In genomic region chr19:10108129-10108528, GRCm38 (mm10) we compare ENCODE assay signal across 25 mouse cellular contexts.
"Had no signal": no experiment of that assay in that cellular context is flagged by ENCODE, and none has a peak within 500 bp of the region (broad histone marks: within the 10 kb centered on the region; RNA-seq: fewer than 3 reads in every experiment).

No protein-coding gene starts in this region.

- DNase-seq: gastrocnemius, postnatal 14 days; gastrocnemius, postnatal 36 days; heart, adult 2 months; heart, postnatal 14 days; heart, postnatal 36 days; kidney, adult 18-20 months; kidney, adult 8-10 months; kidney, postnatal 10 days; kidney, postnatal 25 days; kidney, postnatal 4 days; liver, embryonic 13.5 days had no signal

- H3K4me1 ChIP-seq: heart, embryonic 13.5 days; heart, embryonic 15.5 days; hindbrain, embryonic 13.5 days; hindbrain, embryonic 15.5 days; intestine, embryonic 15.5 days; limb, embryonic 10.5 days; limb, embryonic 12.5 days had no signal

- H3K27ac ChIP-seq: heart, adult 2 months; heart, embryonic 13.5 days; heart, embryonic 15.5 days; hindbrain, embryonic 13.5 days; hindbrain, embryonic 15.5 days; intestine, embryonic 15.5 days; layer of hippocampus, adult 2 months; left cerebral cortex, adult 2 months; limb, embryonic 10.5 days; limb, embryonic 12.5 days; liver, embryonic 13.5 days; liver, embryonic 15.5 days had no signal

- H3K9me3 ChIP-seq: heart, embryonic 13.5 days; heart, embryonic 15.5 days; hindbrain, embryonic 13.5 days; hindbrain, embryonic 15.5 days; intestine, embryonic 15.5 days; limb, embryonic 10.5 days; limb, embryonic 12.5 days; liver, embryonic 13.5 days; liver, embryonic 15.5 days had no signal

- ATAC-seq: inflammation-experienced regulatory T-cells, adult 6 months; intestine, embryonic 15.5 days; intestine, postnatal 0 days had no signal

- H3K9ac ChIP-seq: heart, embryonic 13.5 days; heart, embryonic 15.5 days; hindbrain, embryonic 13.5 days; hindbrain, embryonic 15.5 days; intestine, embryonic 15.5 days; limb, embryonic 12.5 days; liver, embryonic 13.5 days; liver, embryonic 15.5 days had no signal

- H3K4me3 ChIP-seq: heart, adult 2 months; heart, embryonic 13.5 days; heart, embryonic 15.5 days; hindbrain, embryonic 13.5 days; hindbrain, embryonic 15.5 days; intestine, embryonic 15.5 days; layer of hippocampus, adult 2 months; left cerebral cortex, adult 2 months; limb, embryonic 10.5 days; limb, embryonic 12.5 days; liver, embryonic 13.5 days; liver, embryonic 15.5 days had no signal

- H3K4me2 ChIP-seq: heart, embryonic 11.5 days; heart, embryonic 13.5 days; heart, embryonic 15.5 days; hindbrain, embryonic 13.5 days; hindbrain, embryonic 15.5 days; intestine, embryonic 15.5 days; limb, embryonic 12.5 days; liver, embryonic 11.5 days; liver, embryonic 13.5 days; liver, embryonic 15.5 days had no signal

- H3K36me3 ChIP-seq: heart, embryonic 13.5 days; heart, embryonic 15.5 days; hindbrain, embryonic 13.5 days; hindbrain, embryonic 15.5 days; intestine, embryonic 15.5 days; limb, embryonic 10.5 days; limb, embryonic 12.5 days; liver, embryonic 13.5 days; liver, embryonic 15.5 days had no signal

- H3K27me3 ChIP-seq: heart, embryonic 13.5 days; heart, embryonic 15.5 days; hindbrain, embryonic 13.5 days; hindbrain, embryonic 15.5 days; intestine, embryonic 15.5 days; limb, embryonic 12.5 days; liver, embryonic 13.5 days; liver, embryonic 15.5 days had no signal
